29 mouse cellular contexts compared by ENCODE assay signal in genomic region chr7:125482886-125483285, GRCm38 (mm10). TPM values are rescaled to one million over a fixed set of nuclear protein-coding genes. Genes with fewer than 3 reads are reported as not detected.
DNase-seq lines count a peak whose midpoint lies in the region; ATAC-seq lines count a peak whose summit lies in the region.
"Had no signal": no experiment of that assay in that cellular context is flagged by ENCODE, and none has a peak within 500 bp of the region (broad histone marks: within the 10 kb centered on the region; RNA-seq: fewer than 3 reads in every experiment).

No protein-coding gene starts in this region.

- peaks cover 67% of the 10 kb centered on the region for H3K4me1 ChIP-seq in liver, embryonic 12.5 days
- peaks cover 9% of the 10 kb centered on the region for H3K4me1 ChIP-seq in liver, embryonic 11.5 days (replicated peaks; ENCODE audit: control insufficient read depth, insufficient read depth, low read length)
- H3K4me1 ChIP-seq: embryonic facial prominence, embryonic 13.5 days; embryonic facial prominence, embryonic 15.5 days; forebrain, embryonic 10.5 days; forebrain, embryonic 12.5 days had no signal

- no peak for ATAC-seq in liver, embryonic 12.5 days
- no peak for ATAC-seq in liver, embryonic 11.5 days (replicated peaks; ENCODE audit: low FRiP score)
- ATAC-seq in granulocyte monocyte progenitor cell, adult 5-6 weeks (replicated peaks; ENCODE audit: poor library complexity, severe bottlenecking) = 0 out of 2 replicates have a peak, but pooled peaks have one; percentile 15
- ATAC-seq: activated CD4-positive, CD25-positive, alpha-beta regulatory T cell, adult 4 months; CD4-positive, CD25-positive, alpha-beta regulatory T cell, adult 4 months; forebrain, embryonic 14.5 days; forebrain, embryonic 16.5 days; Patski had no signal

- DNase-seq in adrenal gland, adult 2 months = peak; percentile 65
- no peak for DNase-seq in adrenal gland, postnatal 25 days
- no peak for DNase-seq in liver, embryonic 11.5 days (ENCODE audit: low spot score)
- peak; percentile 40 for DNase-seq in 416B (ENCODE audit: low read depth)
- no peak for DNase-seq in layer of hippocampus, postnatal 36 days
- DNase-seq in urinary bladder, postnatal 36 days (ENCODE audit: low spot score in 2 of 2) = no peak
- DNase-seq: adrenal gland, postnatal 10 days; B cell, adult 2 months; cerebellum, adult 11 months; cerebellum, adult 18-20 months; cerebellum, adult 8-10 months; cerebellum, adult 9-11 months; cerebellum, postnatal 14 days; cerebellum, postnatal 36 days; embryo, embryonic 11 days had no signal

- H3K4me2 ChIP-seq in liver, embryonic 12.5 days = no peak overlapping the region
- H3K4me2 ChIP-seq in liver, embryonic 11.5 days = no peak overlapping the region
- H3K4me2 ChIP-seq: embryonic facial prominence, embryonic 13.5 days; embryonic facial prominence, embryonic 15.5 days; forebrain, embryonic 12.5 days had no signal

- H3K4me3 ChIP-seq in liver, embryonic 12.5 days = no peak overlapping the region
- H3K4me3 ChIP-seq in liver, embryonic 11.5 days (ENCODE audit: low read depth, low read length) = no peak overlapping the region
- H3K4me3 ChIP-seq: embryonic facial prominence, embryonic 13.5 days; embryonic facial prominence, embryonic 15.5 days; erythroblast, embryonic 14.5 days; forebrain, embryonic 10.5 days; forebrain, embryonic 12.5 days had no signal

- no peaks in the 10 kb centered on the region for H3K9me3 ChIP-seq in liver, embryonic 12.5 days (replicated peaks)
- H3K9me3 ChIP-seq in liver, embryonic 11.5 days (ENCODE audit: control insufficient read depth, low read length) = no peaks in the 10 kb centered on the region
- H3K9me3 ChIP-seq: embryonic facial prominence, embryonic 13.5 days; embryonic facial prominence, embryonic 15.5 days; forebrain, embryonic 10.5 days; forebrain, embryonic 12.5 days; G1E had no signal

- H3K36me3 ChIP-seq in liver, embryonic 12.5 days = peaks cover 76% of the 10 kb centered on the region
- H3K36me3 ChIP-seq in liver, embryonic 11.5 days (ENCODE audit: control insufficient read depth, insufficient read depth, low read length) = peaks cover 5% of the 10 kb centered on the region; the same call in 1 of the 2 replicates

- WGBS in liver, embryonic 12.5 days (ENCODE audit: insufficient replicate concordance) = 67% methylated on average over 2 of the region's 2 CpGs
- 79% methylated on average over 2 of the region's 2 CpGs for WGBS in liver, embryonic 11.5 days

- H3K27me3 ChIP-seq in liver, embryonic 12.5 days (replicated peaks) = no peaks in the 10 kb centered on the region
- no peaks in the 10 kb centered on the region for H3K27me3 ChIP-seq in liver, embryonic 11.5 days (replicated peaks; ENCODE audit: control insufficient read depth, insufficient read depth, low read length)
- H3K27me3 ChIP-seq: CH12.LX; embryonic facial prominence, embryonic 13.5 days; embryonic facial prominence, embryonic 15.5 days; forebrain, embryonic 12.5 days; Patski had no signal

- no peak overlapping the region for H3K9ac ChIP-seq in liver, embryonic 12.5 days
- H3K9ac ChIP-seq in liver, embryonic 11.5 days (ENCODE audit: low read depth, low read length) = no peak overlapping the region
- H3K9ac ChIP-seq: embryonic facial prominence, embryonic 13.5 days; embryonic facial prominence, embryonic 15.5 days; forebrain, embryonic 12.5 days had no signal

- H3K27ac ChIP-seq in liver, embryonic 12.5 days = peak overlapping the region; percentile 3; the same call in 1 of the 2 replicates
- no peak overlapping the region for H3K27ac ChIP-seq in liver, embryonic 11.5 days (ENCODE audit: low read depth, low read length)
- H3K27ac ChIP-seq: embryonic facial prominence, embryonic 13.5 days; embryonic facial prominence, embryonic 15.5 days; forebrain, embryonic 10.5 days; forebrain, embryonic 12.5 days had no signal

RNA-seq across cellular contexts. Expression of gene Nsmce1, which starts 8.5 kb away (rescaled TPM):
- 10 to 100 TPM; 35.0 to 50.0 TPM for total RNA-seq in adrenal gland, adult 2 months (2021)
- 46.7 and 50.8 TPM in 2 replicates for polyA plus RNA-seq in adrenal gland, adult 2 months (2012; rRNA removed)
- 44.4 and 58.5 TPM in 2 replicates for total RNA-seq in adrenal gland, postnatal 25 days (2021)
- 97.0 and 97.7 TPM in 2 replicates for polyA plus RNA-seq in liver, embryonic 12.5 days (2016; fragmentation: Nextera tagmentation; extraction: Ambion mirVana)
- polyA plus RNA-seq in liver, embryonic 11.5 days (2014; fragmentation: Nextera tagmentation; extraction: Ambion mirVana) = 126 and 132 TPM in 2 replicates
- total RNA-seq in granulocyte monocyte progenitor cell, adult 5-6 weeks (2014; fragmentation: Nextera tagmentation) = 54.9 and 65.5 TPM in 2 replicates
- 77.7 and 82.8 TPM in 2 replicates for total RNA-seq in granulocyte monocyte progenitor cell, adult 5-6 weeks (2017)
- total RNA-seq in layer of hippocampus, postnatal 36 days (2021) = 10 to 100 TPM; 14.8 to 18.1 TPM

RNA-seq across cellular contexts. Expression of gene Kdm8, which starts 38.4 kb away (rescaled TPM):
- total RNA-seq in adrenal gland, adult 2 months (2021) = 1 to 10 TPM; 3.2 to 4.7 TPM
- polyA plus RNA-seq in adrenal gland, adult 2 months (2012; rRNA removed) = 3.9 and 4.2 TPM in 2 replicates
- 4.9 and 6.3 TPM in 2 replicates for total RNA-seq in adrenal gland, postnatal 25 days (2021)
- polyA plus RNA-seq in liver, embryonic 12.5 days (2016; fragmentation: Nextera tagmentation; extraction: Ambion mirVana) = 11.1 and 11.7 TPM in 2 replicates
- polyA plus RNA-seq in liver, embryonic 11.5 days (2014; fragmentation: Nextera tagmentation; extraction: Ambion mirVana) = 14.8 and 15.2 TPM in 2 replicates
- 2.3 and 11.5 TPM in 2 replicates for total RNA-seq in granulocyte monocyte progenitor cell, adult 5-6 weeks (2014; fragmentation: Nextera tagmentation)
- total RNA-seq in granulocyte monocyte progenitor cell, adult 5-6 weeks (2017) = 5.5 and 7.2 TPM in 2 replicates
- 1 to 10 TPM; 3.5 to 3.9 TPM for total RNA-seq in layer of hippocampus, postnatal 36 days (2021)

Comparison
In these comparisons a context has a peak if more than half of its experiments do, and no peak if none do; other contexts are left out.
1. DNase-seq: peak in adrenal gland, adult 2 months (single experiment) and 416B (single experiment); none in adrenal gland, postnatal 25 days (single experiment), liver, embryonic 11.5 days (single experiment), layer of hippocampus, postnatal 36 days (0 of 2) and urinary bladder, postnatal 36 days (0 of 2).